Mouse (Mus musculus) liver, embryonic 14.5 days (tissue): ENCODE measurements at regions not wholly inside any gene's neighbourhood (a gene's known extent, or its start where the extent isn't known, plus 50 kb on each side); places are given as distances from the start of the nearest gene placed in this dataset.

ENCODE experiments used
- ATAC-seq: fragments of 200-750 bp; cut with Nextera tagmentation; 2 replicates; pipeline ENCODE4 v1.8.0; 2017; ENCODE audit warnings: moderate number of reproducible peaks, mild to moderate bottlenecking, moderate library complexity; ENCODE audit not compliant: insufficient read depth
- DNase-seq, 3 experiments: peaks; one replicate each; pipeline ENCODE4 v3.0.0-alpha.2; 2012 to 2013; ENCODE audit warnings: low read depth in 3 of 3, low spot score in 3 of 3
- H3K27ac ChIP-seq: fragments of 300-500 bp; sonication (generic); 2 replicates; pipeline ENCODE4 v1.5.1; 2014; ENCODE audit warnings: moderate library complexity, mild to moderate bottlenecking, control low read depth, inconsistent platforms
- H3K27me3 ChIP-seq: fragments of 300-500 bp; sonication (generic); 2 replicates; pipeline ENCODE4 v1.6.1; 2014; ENCODE audit warnings: mild to moderate bottlenecking, low read length, moderate library complexity; ENCODE audit not compliant: control insufficient read depth, insufficient read depth
- H3K36me3 ChIP-seq: fragments of 300-500 bp; sonication (generic); replicated peaks from 2 replicates; pipeline ENCODE4 v1.6.1; 2014; ENCODE audit warnings: low read depth; ENCODE audit not compliant: control insufficient read depth, insufficient read depth
- H3K4me1 ChIP-seq, 2 experiments: fragments of 200-500 bp in 1 of 2; fragments of 300-500 bp in 1 of 2; sonication (generic) in 1 of 2; replicated peaks; 2 replicates each; pipeline ENCODE4 v1.6.1; 2012 to 2014; ENCODE audit warnings: antibody characterized with exemption in 1 of 2, inconsistent platforms in 1 of 2, low read length in 1 of 2; ENCODE audit not compliant: control insufficient read depth in 2 of 2, insufficient read depth in 2 of 2
- H3K4me2 ChIP-seq: fragments of 300-500 bp; sonication (generic); 2 replicates; pipeline ENCODE4 v1.6.1; 2014; ENCODE audit warnings: low read depth, mild to moderate bottlenecking, control low read depth, moderate library complexity
- H3K4me3 ChIP-seq, 2 experiments: fragments of 200-500 bp in 1 of 2; fragments of 300-500 bp in 1 of 2; sonication (generic) in 1 of 2; 2 replicates each; pipeline ENCODE4 v1.5.1; 2012 to 2014; ENCODE audit warnings: low read depth in 2 of 2, low read length in 2 of 2, mild to moderate bottlenecking in 2 of 2, control low read depth in 1 of 2, inconsistent platforms in 1 of 2, moderate library complexity in 1 of 2; ENCODE audit not compliant: insufficient read depth in 1 of 2
- H3K9ac ChIP-seq: fragments of 300-500 bp; sonication (generic); replicated peaks from 2 replicates; pipeline ENCODE4 v1.6.1; 2014; ENCODE audit warnings: mild to moderate bottlenecking, control low read depth, moderate library complexity
- H3K9me3 ChIP-seq: fragments of 300-500 bp; sonication (generic); 2 replicates; pipeline ENCODE4 v1.6.1; 2016; ENCODE audit warnings: low read length, mixed read lengths; ENCODE audit not compliant: control insufficient read depth
- CTCF ChIP-seq: IDR thresholded peaks from 2 replicates; pipeline ENCODE4 v1.5.1; 2016; ENCODE audit warnings: antibody characterized with exemption, low read depth, control low read depth
- EP300 ChIP-seq: IDR thresholded peaks from 2 replicates; pipeline ENCODE4 v1.6.1; 2016; ENCODE audit warnings: antibody characterized with exemption, low read depth
- WGBS: fragments of 180-500 bp; shearing (Covaris S2); extraction: QIAGEN DNeasy Blood & Tissue Kit; methylation state at CpG from one replicate; pipeline ENCODE4 v1.1.7; 2014; ENCODE audit not compliant: insufficient replicate concordance; 5-methylcytosine and 5-hydroxymethylcytosine counted together

GRCm38 (mm10) chr4:95451831-95452230 lies 105.5 kb upstream of the Fggy start:
- no peak for ATAC-seq
- 51% methylated on average over 3 of the region's 3 CpGs for WGBS

GRCm38 (mm10) chr4:95456318-95456717 lies 101.0 kb upstream of the Fggy start:
- Histone ChIP-seq H3K4me2 (no peak overlapping the region), H3K4me1 (no peaks in the 10 kb centered on the region), H3K27ac (no peak overlapping the region), H3K27me3 (no peaks in the 10 kb centered on the region), H3K36me3 (no peaks in the 10 kb centered on the region), H3K4me3 (no peak overlapping the region), H3K9me3 (no peaks in the 10 kb centered on the region), H3K9ac (no peak overlapping the region)
- ATAC-seq (no peak), DNase-seq (no peak)
- WGBS = 57% methylated on average over 1 of the region's 1 CpGs
- no peak for TF ChIP-seq EP300
- TF ChIP-seq CTCF = no peak

More at GRCm38 (mm10) chr4:95451831-95452230, 105.5 kb upstream of the Fggy start:
- TF ChIP-seq EP300 (no peak), CTCF (no peak)
- H3K4me2 ChIP-seq = no peak overlapping the region
- H3K4me3 ChIP-seq = no peak overlapping the region
- no peaks in the 10 kb centered on the region for H3K4me1 ChIP-seq
- no peak for DNase-seq
- no peaks in the 10 kb centered on the region for H3K27me3 ChIP-seq
- H3K27ac ChIP-seq = no peak overlapping the region
- no peaks in the 10 kb centered on the region for H3K9me3 ChIP-seq
- no peak overlapping the region for H3K9ac ChIP-seq
- no peaks in the 10 kb centered on the region for H3K36me3 ChIP-seq

GRCm38 (mm10) chr4:95456943-95457342 lies 100.4 kb upstream of the Fggy start:
- WGBS = 75% methylated on average over 5 of the region's 5 CpGs

GRCm38 (mm10) chr4:95462476-95462875 lies 94.8 kb upstream of the Fggy start:
- no peak for DNase-seq
- H3K4me1 ChIP-seq = no peaks in the 10 kb centered on the region
- no peak overlapping the region for H3K27ac ChIP-seq
- ATAC-seq = no peak
- no peak overlapping the region for H3K4me3 ChIP-seq
- H3K27me3 ChIP-seq = no peaks in the 10 kb centered on the region
- H3K9ac ChIP-seq = no peak overlapping the region
- TF ChIP-seq EP300 (no peak), CTCF (no peak)
- no peaks in the 10 kb centered on the region for H3K9me3 ChIP-seq
- no peaks in the 10 kb centered on the region for H3K36me3 ChIP-seq
- H3K4me2 ChIP-seq = no peak overlapping the region
- WGBS = 58% methylated on average over 3 of the region's 3 CpGs

More at GRCm38 (mm10) chr4:95456943-95457342, 100.4 kb upstream of the Fggy start:
- H3K9ac ChIP-seq = no peak overlapping the region
- H3K9me3 ChIP-seq = no peaks in the 10 kb centered on the region
- DNase-seq (no peak), ATAC-seq (no peak)
- no peak overlapping the region for H3K4me3 ChIP-seq
- TF ChIP-seq CTCF = no peak
- no peak for TF ChIP-seq EP300
- no peak overlapping the region for H3K4me2 ChIP-seq
- H3K4me1 ChIP-seq = no peaks in the 10 kb centered on the region
- H3K36me3 ChIP-seq = no peaks in the 10 kb centered on the region
- no peaks in the 10 kb centered on the region for H3K27me3 ChIP-seq
- H3K27ac ChIP-seq = no peak overlapping the region

- Histone ChIP-seq H3K9ac (no peak overlapping the region), H3K4me1 (no peaks in the 10 kb centered on the region), H3K4me2 (no peak overlapping the region), H3K36me3 (no peaks in the 10 kb centered on the region), H3K4me3 (no peak overlapping the region), H3K9me3 (no peaks in the 10 kb centered on the region), H3K27me3 (no peaks in the 10 kb centered on the region), H3K27ac (no peak overlapping the region)
- no peak for ATAC-seq
- DNase-seq = no peak
- TF ChIP-seq CTCF (no peak), EP300 (no peak)
- 59% methylated on average over 8 of the region's 8 CpGs for WGBS
These were observed 94.1 kb upstream of the Fggy start for GRCm38 (mm10) chr4:95463082-95463825.
